Mouse (Mus musculus) left cerebral cortex, postnatal 14 days (tissue): ENCODE measurements around the gene Eif3a. TPM values are rescaled to one million over a fixed set of nuclear protein-coding genes. Genes with fewer than 3 reads are reported as not detected.

Experiments
- DNase-seq, 2 experiments: peaks; one replicate each; pipeline ENCODE4 v3.0.0; 2021 to 2022; ENCODE audit warnings: low spot score in 2 of 2, mixed read lengths in 1 of 2
- intact Hi-C: fragments of 180-260 bp; cut with DNase I; formaldehyde crosslinking; loops from one replicate; pipeline ENCODE4 v1.15.1; 2025
- long read RNA-seq, 2 experiments: library from polyadenylated mRNA; stranded (forward); transcript quantifications; one replicate each; pipeline ENCODE4 v2.0.0; 2021
- total RNA-seq, 2 experiments: library from RNA; stranded (reverse); gene quantifications; 2 replicates each; pipeline ENCODE4 v1.2.3; 2021

Eif3a gene
- 100 to 1,000 TPM; 103 to 110 TPM for total RNA-seq
- long read RNA-seq, experiment 1, full-length matches to known transcripts = 73 of 95 reads
- long read RNA-seq, experiment 1, partial matches to known transcripts = 11 of 95 reads
- long read RNA-seq, experiment 1, other reads (novel, unspliced or antisense) = 11 of 95 reads
- long read RNA-seq, experiment 2, full-length matches to known transcripts = 49 of 72 reads
- long read RNA-seq, experiment 2, partial matches to known transcripts = 15 of 72 reads
- long read RNA-seq, experiment 2, other reads (novel, unspliced or antisense) = 8 of 72 reads

- peak; percentile 94 to 95 for DNase-seq
- intact Hi-C loops = no loop called here
Observed at GRCm38 (mm10) chr19:60790551-60791161, at the start of gene Eif3a. Gene Eif3a, minus strand, starts transcription at chr19:60790658.

GRCm38 (mm10) chr19:60837747-60838146, 47.3 kb upstream of the Eif3a start:
- intact Hi-C loops = no loop called here
- peak; percentile 64 to 67 for DNase-seq

GRCm38 (mm10) chr19:60818677-60819076, 28.2 kb upstream of the Eif3a start:
- DNase-seq = peak in 1 of 2 experiments; percentile 15
- intact Hi-C loops = no loop called here

GRCm38 (mm10) chr19:60813133-60813532, 22.7 kb upstream of the Eif3a start:
- intact Hi-C loops = no loop called here
- DNase-seq = no peak

- intact Hi-C loops = no loop called here
- peak in 1 of 2 experiments; percentile 6 for DNase-seq
Observed at GRCm38 (mm10) chr19:60812036-60812389, 21.6 kb upstream of the Eif3a start.

- peak; percentile 88 to 92 for DNase-seq
- intact Hi-C loops = no loop called here
Observed at GRCm38 (mm10) chr19:60811098-60812035, 20.9 kb upstream of the Eif3a start, which contains the start of gene Fam45a. Gene Fam45a, plus strand, starts transcription at chr19:60811585.

GRCm38 (mm10) chr19:60809927-60810326, 19.5 kb upstream of the Eif3a start:
- no peak for DNase-seq
- intact Hi-C loops = no loop called here

- intact Hi-C loops = no loop called here
- no peak for DNase-seq
Observed at GRCm38 (mm10) chr19:60804903-60805302, 14.4 kb upstream of the Eif3a start.

- intact Hi-C loops = no loop called here
- no peak for DNase-seq
Observed at GRCm38 (mm10) chr19:60799867-60800569, 9.6 kb upstream of the Eif3a start.

GRCm38 (mm10) chr19:60797415-60797814, 7.0 kb upstream of the Eif3a start:
- DNase-seq = no peak
- intact Hi-C loops = no loop called here

GRCm38 (mm10) chr19:60795244-60795643, 4.8 kb upstream of the Eif3a start:
- DNase-seq = no peak
- intact Hi-C loops = no loop called here

- intact Hi-C loops = no loop called here
Observed at GRCm38 (mm10) chr19:60793170-60793707, 2.8 kb upstream of the Eif3a start.

GRCm38 (mm10) chr19:60791164-60791563, 706 bp upstream of the Eif3a start:
- intact Hi-C loops = no loop called here
- no peak for DNase-seq

More at GRCm38 (mm10) chr19:60793170-60793707, 2.8 kb upstream of the Eif3a start:
- no peak for DNase-seq

GRCm38 (mm10) chr19:60789919-60790506, 445 bp downstream of the Eif3a start:
- intact Hi-C loops = no loop called here
- DNase-seq = peak; percentile 32 to 37

- DNase-seq = no peak
Observed at GRCm38 (mm10) chr19:60789452-60789851, 1.0 kb downstream of the Eif3a start.

GRCm38 (mm10) chr19:60788214-60788960, 2.1 kb downstream of the Eif3a start:
- intact Hi-C loops = no loop called here

More at GRCm38 (mm10) chr19:60789452-60789851, 1.0 kb downstream of the Eif3a start:
- intact Hi-C loops = no loop called here

GRCm38 (mm10) chr19:60787465-60788150, 2.9 kb downstream of the Eif3a start:
- intact Hi-C loops = no loop called here
- no peak for DNase-seq

More at GRCm38 (mm10) chr19:60788214-60788960, 2.1 kb downstream of the Eif3a start:
- no peak for DNase-seq
